Mouse (Mus musculus) adrenal gland, postnatal 4 days (tissue): ENCODE data around the gene Cmtr1. TPM values are rescaled to one million over a fixed set of nuclear protein-coding genes. Genes with fewer than 3 reads are reported as not detected.

Source experiments
- DNase-seq, 2 experiments: peaks; one replicate each; pipeline ENCODE4 v3.0.0; 2021 to 2022; ENCODE audit warnings: low spot score in 2 of 2, mixed read lengths in 2 of 2
- total RNA-seq, 2 experiments: library from RNA; stranded (reverse); gene quantifications; 2 replicates each; pipeline ENCODE4 v1.2.3; 2021

The Cmtr1 gene
- total RNA-seq, 2 experiments from 2014 or later: 99.2 to 101 TPM

DNA sequence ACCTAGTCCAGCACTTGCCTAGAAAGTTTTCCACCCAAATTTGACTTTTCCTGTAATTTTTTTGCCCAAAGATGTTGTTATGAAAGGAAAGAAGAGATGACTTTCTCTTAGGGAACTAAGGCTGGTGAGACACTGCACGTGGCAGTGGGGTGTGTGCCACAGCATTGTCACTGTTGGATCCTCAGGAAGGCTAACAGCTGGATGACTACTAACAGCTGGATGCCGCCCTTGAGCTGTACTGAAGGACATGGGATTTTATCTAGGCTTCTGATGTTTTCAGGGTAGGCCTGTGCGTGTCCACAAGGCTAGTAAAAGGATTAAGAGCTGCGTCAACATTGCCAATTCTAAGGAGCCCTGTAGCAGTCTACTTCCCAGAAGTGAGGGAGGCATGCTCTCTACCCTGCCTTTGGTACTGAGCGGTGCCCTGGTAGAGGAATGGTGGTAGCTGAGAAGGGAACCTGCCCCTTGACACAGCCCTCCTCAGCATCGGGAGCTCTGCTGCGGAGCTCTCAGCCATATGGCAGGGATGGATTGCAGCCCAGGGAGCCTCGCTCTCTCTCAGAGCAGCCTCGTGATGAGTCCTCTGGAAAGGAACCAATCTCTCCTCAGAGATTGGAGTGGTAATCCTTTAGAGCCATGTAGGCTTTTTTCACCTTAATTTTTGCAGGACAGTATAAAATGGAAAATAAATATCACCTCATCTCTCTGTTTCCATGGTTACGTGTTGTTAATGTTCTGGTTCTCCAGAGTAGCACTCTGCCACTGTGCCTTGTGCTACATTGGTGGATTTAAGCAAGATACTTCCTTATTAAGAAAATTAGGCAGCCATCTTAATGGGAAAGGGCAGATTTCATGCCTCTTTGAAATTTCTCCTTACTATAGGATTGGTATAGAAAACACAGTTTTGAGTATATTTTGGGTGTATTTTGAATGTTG lies 7.9 kb downstream of the Cmtr1 start:
- DNase-seq: no peak

DNA sequence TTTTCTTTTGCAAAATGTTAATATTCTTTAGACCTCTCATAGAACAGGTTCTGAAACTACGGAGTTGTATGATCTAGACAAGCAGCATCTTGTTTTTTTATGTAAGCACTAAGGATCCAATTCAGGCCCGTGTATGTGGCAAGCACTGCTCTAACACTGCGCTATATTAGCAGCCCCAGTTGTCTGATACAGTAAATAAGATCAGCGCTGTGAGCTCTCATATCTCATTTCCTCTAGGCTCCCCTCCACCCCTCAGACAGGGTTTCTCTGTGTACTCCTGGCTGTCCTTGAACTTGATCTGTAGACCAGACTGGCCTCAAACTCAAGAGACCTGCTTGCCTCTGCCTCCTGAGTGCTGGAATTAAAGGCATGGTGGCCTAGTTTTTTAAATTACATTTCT lies 8.6 kb downstream of the Cmtr1 start:
- DNase-seq: no peak

DNA sequence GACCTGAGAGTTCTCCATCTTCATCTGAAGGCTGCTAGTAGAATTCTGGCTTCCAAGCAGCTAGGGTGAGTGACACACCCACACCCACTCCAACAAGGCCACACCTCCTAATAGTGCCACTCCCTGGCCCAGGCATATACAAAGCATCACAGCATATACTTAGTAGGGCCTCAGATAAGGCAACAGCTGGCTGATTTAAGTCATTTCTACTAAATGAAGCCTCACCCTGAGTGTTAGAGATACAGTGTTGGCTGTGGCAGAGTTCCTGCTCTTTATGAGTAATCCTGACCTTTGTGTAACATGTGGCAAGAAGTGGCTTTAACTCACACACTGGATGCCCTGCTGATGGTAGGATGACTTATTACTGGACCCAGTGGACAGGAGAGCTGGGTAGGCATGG lies 9.5 kb downstream of the Cmtr1 start:
- no peak for DNase-seq

DNA sequence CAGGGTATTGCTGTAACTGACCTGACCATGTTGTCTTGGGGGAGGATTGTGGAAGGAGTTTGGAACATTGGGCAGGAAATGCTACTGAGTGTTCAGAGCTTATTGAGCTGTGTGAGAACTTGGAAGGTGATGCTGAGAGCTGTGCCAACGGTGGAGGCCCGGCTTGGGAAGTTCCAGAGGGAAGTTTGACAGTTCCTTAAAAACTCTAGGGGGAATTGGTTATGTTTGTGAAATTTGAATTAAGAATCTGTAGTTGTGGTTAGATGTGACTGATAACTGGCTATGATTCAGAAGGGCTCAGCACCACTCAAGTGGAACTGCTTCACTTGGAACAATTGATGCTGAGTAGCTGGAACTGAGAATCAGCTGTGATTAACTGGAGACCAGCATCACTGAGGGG lies 10.6 kb downstream of the Cmtr1 start:
- no peak for DNase-seq

DNA sequence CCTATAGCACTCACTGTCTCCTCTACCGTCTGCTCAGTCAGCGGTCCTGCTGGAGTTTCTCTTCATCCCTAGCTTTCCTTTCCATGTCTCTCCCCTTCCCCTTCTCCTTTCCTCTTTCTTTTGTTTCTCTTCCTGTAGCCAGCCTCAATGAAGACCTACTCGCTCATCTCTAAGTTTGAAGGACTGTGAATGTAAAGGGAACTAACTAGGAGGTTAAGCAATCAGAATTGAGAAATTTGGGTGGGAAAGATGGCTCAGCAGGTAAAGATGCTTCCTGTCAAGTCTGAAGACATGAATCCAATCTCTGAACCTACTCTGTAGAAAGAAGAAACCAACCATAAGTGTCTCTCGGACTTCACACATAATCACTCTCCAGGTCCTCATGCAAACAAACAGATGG lies 12.9 kb downstream of the Cmtr1 start:
- no peak for DNase-seq

DNA sequence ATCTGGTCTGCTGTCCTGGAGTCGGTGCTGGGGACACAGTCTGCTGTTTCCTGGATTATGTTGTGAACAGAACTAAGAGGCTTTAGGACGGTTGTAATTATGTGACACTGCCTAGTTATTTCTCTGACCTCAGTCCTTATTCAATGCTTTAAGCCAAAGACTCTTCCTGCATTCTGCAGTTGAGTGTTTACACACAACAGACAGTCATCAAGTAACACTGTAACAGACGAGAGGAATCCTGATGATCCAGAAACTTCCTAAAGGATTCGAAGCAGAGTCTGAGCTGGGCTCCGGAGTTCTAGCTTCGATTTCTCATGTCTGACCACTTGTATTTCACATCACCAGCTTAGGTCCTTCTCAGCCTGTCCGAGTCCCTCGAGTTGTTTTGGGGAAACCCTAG lies 18.1 kb downstream of the Cmtr1 start:
- no peak for DNase-seq

DNA sequence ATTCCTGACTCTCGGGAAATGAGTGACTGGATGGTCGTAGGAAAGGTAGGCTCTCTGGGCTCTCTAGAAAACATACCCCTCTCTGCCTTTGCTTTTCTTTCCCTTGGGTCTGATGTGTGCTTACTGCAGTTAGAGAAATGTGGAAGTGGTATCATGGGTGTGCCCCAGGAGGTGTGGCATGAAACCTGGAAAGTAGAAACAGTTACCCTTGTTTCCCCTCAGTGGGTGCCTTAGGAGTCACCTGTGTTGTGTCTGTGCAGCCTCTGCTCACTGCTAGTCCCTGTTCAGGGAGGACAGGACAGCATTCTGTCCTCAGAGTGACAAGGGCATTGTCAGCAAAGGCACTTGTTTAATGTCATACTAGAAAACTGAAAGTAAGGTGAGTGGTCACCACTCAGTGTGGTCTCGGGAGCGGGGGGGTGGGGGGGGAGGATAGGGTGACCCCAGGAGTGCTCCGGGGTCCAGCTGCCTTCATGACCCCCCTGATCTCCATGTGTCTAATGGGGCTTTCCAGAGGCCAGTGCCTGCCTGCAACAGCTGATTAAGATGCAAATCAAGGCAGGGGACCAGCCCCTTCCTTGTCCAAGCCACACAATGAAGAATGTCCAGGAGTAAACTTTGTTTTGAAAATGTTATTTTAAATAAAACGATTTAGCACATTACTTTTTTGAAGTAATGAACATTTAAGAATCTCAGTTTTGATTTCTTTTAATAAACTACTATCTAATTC lies 18.8 kb downstream of the Cmtr1 start:
- no peak for DNase-seq

DNA sequence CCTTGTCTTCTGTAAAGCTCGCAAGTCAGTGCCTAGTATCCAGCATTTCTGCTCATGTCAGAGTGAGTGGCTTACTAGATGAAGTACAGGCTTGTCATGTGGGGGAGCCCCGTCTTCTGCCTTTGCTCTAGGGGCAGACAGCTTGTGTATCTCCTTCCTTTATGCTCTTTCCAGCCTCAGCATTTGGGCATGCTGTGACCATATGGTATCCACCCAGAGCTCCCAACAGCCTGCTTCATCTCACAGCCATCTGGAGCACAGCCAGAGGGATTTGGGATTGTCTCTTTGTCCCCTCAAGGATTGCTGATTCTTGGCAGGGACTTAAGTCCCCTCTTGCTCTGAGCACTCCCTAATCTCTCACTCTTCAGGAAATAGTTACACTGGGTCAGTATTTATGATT lies 19.8 kb downstream of the Cmtr1 start:
- no peak for DNase-seq

DNA sequence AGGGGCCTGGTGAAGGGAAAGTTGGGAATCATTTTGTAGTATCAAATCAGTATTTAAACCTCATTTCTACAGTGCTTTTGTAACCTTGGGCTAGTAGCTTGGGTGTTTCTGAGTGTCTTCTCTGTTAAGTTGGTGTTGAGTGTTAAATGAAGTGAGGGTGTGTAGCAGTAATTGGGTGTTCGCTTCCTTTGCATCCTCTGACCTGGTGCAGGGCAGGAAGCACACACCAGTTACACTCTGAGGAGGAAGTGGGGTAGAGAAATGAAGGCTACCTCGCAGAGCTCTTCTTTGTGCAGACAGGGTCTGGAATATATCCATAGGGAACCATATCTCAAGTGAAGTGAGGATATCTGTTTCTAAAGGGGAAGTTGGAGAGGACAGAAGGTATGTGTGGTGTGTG lies 20.5 kb downstream of the Cmtr1 start:
- no peak for DNase-seq

DNA sequence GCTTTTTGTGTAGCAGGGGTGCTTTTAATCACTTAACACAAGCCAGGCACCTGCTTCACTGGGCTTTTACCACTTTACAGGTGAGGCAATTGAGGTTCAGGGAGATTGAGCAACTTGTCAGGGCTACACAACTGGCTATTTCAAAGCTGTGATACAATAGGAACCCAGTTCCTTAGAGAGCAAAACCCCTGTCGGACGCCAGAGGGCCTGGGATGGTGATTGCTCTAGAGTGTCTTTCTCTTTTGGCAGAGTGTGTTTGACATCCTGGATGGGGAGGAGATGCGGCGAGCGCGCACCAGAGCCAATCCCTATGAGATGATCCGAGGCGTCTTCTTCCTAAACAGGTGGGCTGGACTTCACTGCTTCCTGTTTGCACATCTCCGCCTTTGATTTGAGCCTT lies 21.3 kb downstream of the Cmtr1 start:
- DNase-seq: no peak

DNA sequence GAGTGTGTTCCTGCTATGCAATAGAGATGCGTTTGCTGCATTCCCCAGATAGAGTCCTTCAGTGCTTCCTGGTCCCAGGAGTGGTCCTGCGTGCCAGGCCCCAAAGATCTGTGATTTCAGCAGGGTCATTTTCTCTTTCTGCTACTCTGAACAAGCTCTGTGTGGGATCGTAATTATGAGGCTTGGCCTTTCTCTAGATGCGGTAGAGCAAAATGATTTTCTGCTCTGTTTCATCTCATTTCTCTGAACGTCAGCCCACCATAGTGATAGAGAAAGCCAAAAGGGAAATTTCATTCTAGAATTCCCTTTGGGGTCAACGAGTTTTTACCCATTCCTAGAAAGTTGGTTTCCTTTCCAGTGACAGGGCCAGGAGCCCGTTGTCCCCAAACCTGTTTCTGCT lies 21.9 kb downstream of the Cmtr1 start:
- DNase-seq: no peak

DNA sequence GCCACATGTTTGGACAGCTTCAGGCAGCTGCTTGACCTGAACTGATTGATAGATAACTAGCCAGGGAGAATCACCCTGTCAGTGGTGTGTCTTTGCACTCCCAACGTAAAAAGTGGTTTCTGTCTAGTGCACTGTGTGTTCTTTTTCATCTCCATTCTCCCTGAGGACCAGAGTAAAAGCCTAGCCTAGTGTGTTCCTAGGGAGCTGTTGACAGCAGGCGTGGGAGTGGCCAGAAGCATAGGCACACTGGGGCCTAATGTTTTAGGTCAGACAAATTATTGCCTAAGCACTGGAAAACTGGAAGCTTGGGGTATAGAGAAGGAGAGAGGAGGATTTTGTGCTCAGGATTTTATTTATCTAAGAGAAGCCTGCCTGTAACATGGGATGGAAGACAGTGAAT lies 22.7 kb downstream of the Cmtr1 start:
- no peak for DNase-seq

DNA sequence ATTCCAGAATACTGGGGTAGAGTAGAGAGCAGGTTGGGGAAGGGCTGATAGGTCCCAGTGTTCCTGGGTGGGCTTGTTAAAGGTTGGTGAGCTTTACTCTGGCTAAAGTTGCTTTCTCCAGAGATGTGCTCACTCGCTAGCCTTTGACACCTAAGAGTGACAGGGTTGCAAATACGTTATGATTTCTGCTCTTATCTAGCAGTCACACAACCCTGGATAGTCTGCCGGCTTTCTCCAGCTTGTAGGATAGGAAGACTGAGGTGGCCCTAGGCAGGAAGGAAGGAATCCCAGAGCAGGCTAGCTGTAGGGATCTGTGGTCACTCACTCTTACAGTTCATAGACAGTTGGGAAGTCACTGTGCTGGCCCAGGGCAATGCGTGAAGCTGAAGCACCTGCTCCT lies 23.9 kb downstream of the Cmtr1 start:
- no peak for DNase-seq

DNA sequence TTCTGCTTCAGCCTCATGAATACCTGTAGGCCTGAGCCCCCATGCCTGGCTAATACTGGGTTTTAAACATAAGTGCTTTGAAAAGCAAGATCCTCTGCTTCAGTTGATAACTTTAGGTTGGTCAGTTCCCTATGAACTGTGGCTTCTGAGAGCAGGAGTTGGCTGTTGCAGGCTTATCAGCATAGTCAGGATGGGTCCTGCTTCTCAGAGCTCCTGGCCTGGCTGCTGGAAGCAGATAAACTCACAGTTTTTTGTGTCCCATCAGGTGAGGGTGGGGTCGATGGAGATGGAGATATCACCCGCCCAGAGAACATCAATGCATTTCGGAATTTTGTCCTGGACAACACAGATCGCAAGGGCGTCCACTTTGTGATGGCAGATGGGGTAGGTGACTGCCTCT lies 26.4 kb downstream of the Cmtr1 start:
- DNase-seq: no peak

DNA sequence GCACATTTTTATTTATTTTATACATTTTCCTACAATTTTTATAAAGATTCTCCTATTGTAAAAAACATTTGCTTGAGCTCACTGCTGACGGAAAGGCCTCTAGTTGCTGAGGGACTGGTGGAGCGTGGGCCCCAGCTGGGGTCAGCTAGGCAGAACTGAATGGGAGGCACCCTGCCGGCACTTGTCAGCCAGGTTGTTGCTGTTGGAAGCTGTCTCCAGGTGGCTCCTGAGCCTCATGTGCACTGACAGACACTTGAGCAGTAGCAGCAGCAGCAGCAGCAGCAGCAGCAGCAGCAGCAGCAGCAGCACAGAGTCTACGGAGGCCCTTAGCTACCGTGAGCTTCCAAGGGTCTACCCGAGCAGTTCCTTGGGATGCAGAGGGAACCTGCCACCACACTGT lies 27.0 kb downstream of the Cmtr1 start:
- DNase-seq: no peak

DNA sequence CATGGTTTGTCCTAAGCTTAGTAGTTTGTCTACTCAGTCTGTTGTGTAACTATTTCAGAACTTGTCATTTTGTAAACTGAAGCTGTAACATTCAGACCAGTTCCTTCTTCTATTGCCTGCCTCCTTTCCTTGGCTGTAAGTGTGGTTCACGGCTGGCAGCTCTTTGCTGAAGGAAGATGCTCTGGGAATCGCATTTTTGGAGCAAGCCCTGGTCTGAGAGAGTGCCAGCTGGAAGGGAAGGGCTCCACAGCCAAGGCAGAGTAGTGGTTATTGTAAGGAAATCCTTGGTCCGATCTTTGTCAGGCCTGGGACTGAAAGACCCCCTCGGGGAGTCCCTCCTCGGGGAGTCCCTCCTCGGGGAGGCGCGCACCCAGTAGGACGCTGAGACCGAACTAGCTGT lies 28.2 kb downstream of the Cmtr1 start:
- no peak for DNase-seq

DNA sequence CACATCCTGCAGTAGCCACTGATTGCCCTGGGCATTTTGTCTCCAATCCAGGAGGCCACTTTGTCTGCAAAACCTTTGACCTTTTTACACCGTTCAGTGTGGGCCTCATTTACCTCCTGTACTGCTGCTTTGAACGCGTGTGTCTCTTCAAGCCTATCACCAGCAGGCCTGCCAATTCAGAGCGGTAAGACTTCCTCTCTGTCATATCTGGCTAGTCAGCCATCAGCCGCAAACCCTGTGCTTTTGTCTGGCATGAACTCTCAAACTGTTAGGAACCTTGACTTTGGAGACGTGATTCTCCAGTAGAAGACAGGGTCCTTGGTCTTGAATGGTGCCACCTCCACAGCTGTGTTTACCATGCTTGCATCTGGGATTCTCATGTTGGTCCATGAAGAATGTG lies 29.9 kb downstream of the Cmtr1 start:
- DNase-seq: no peak

DNA sequence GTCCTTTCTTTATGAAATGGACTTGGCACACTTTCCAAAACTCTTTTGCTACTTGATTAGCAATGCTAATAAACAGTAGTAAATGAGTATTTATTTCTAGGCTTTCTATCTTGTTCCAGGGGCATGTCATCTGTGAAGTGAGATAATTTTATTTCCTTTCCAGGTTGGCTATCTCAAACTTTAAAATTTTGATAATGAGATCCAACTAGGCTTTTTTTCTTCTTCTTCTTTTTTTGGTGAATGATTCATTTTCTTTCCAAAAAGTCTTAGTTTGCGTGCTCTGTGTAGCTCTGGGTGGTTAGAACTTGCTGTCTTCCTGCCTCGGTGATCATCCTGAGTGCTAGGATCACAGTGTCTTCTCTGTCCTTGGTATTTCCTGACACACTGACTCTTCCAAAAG lies 32.4 kb downstream of the Cmtr1 start:
- no peak for DNase-seq

DNA sequence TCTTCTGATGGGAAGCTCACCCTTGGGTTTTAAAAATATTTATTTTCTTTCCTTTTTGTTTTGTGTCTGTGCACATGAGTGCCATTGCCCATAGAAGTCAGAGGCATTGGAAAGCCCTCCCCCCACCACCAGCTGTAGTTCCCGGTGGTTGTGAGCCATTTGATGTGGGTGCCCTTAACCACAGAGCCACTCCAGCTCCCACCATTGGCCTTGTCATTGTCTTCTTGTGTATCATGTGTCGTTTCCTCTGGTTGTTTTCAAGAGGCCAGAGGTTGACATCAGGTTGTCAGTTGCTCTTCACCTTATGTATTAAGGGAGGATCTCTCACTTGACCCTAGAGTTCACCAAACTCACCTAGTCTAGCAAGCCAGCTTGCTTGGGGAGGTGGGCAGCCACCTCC lies 33.2 kb downstream of the Cmtr1 start:
- DNase-seq: no peak

DNA sequence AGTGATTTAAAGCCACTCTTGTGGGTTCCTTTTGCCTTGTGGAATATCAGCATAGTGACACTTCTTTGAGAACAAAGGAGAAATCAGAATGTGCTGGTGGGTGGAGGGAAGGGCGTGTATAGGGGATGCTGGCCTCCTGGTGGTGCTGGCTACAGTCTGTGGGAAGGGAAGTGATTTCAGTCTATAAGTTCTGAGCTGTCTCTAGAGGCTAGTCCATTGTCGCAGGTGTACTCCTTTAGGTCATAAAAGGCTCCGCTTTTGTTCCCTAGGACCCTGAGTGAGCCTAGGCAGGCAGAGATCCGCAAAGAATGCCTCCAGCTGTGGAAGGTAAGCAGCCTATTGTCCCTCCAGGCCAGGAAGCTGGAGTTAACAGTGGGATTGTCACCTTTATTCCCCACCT lies 34.1 kb downstream of the Cmtr1 start:
- DNase-seq: no peak

DNA sequence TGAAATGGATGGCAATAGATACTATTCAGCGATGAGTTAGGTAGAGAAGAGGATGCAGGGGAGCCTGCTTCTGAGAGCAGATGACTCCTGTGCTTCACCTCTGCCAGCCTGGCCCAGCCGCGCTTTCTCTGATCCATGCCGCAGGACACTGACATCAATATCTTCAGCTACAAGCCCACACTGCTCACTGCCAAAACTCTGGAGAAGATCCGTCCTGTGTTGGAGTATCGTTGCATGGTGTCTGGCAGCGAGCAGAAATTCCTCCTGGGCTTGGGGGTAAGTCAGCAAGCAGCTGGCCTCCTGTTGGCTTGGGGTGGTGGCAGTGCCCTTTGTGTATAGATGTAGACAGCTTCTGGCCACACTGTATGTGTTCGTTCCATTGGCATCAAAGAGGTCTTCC lies 36.5 kb downstream of the Cmtr1 start:
- no peak for DNase-seq

DNA sequence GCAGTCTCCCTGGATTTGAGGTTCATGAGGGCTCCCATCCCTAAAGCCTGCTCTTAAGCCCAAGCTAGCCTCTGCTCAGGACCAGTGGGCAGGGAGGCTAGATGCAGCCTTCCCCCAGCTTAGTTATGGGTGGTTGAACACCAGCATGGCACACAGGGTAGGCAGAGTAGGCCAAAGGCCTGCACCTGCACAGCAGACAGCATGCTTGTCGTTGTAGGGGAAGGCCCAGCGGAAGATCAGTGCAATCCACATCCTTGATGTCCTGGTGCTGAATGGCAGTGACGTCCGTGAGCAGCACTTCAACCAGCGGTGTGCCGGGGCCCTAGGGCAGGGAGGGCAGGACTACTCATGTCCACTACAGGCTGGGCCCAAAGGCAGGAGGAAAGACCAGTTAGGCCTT lies 38.0 kb downstream of the Cmtr1 start:
- no peak for DNase-seq

DNA sequence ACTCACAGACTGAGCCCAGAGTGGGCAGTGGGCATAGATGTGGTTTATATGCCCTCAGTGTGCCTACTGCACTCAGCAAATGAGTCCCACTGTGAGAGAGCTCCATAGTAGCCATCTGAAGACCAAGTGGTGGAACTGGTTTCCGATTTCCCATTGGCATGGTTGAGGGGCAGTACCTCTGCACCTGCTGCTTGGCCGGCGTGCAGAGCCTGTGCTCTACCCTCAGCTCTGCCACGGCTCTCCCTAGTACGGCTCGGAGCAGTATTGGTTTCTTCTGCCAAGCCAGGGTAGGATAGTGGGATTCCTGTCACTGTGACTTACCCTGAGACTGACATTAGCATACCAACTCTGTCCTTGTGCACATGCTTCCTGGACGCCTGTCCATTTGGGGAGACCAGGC lies 40.2 kb downstream of the Cmtr1 start:
- DNase-seq: no peak
